Mouse (Mus musculus): ENCODE results near the gene Camsap3. TPM values are rescaled to one million over a fixed set of nuclear protein-coding genes. Genes with fewer than 3 reads are reported as not detected.
A peak's percentile ranks its signal among the peaks of the same experiment; 100 is the strongest.

Camsap3 gene
- polyA plus RNA-seq, 1 experiment from 2014 or later = 5.1 TPM

- WGBS = 95% methylated on average over 16 of the region's 16 CpGs
- Histone ChIP-seq H3K4me3 (ENCODE audit: low read depth, low read length) (no peak overlapping the region), H3K4me1 (ENCODE audit: control insufficient read depth, insufficient read depth, low read length) (no peaks in the 10 kb centered on the region), H3K27me3 (ENCODE audit: control insufficient read depth, insufficient read depth, low read length) (no peaks in the 10 kb centered on the region), H3K27ac (replicated peaks; ENCODE audit: low read depth, low read length) (no peak overlapping the region), H3K36me3 (replicated peaks; ENCODE audit: control insufficient read depth, insufficient read depth, low read depth, low read length) (peaks cover 5% of the 10 kb centered on the region), H3K9me3 (replicated peaks; ENCODE audit: control insufficient read depth, low read length) (no peaks in the 10 kb centered on the region), H3K9ac (replicated peaks; ENCODE audit: low read length) (no peak overlapping the region), H3K4me2 (ENCODE audit: low read depth, low read length) (no peak overlapping the region)
- DNase-seq (ENCODE audit: low spot score) (no peak), ATAC-seq (replicated peaks; ENCODE audit: insufficient number of reproducible peaks, low FRiP score, low TSS enrichment, low read depth) (no peak)
Observed at GRCm38 (mm10) chr8:3606593-3606992, 19.5 kb downstream of the Camsap3 start.

- Histone ChIP-seq H3K9me3 (replicated peaks; ENCODE audit: control insufficient read depth, low read length) (no peaks in the 10 kb centered on the region), H3K4me1 (ENCODE audit: control insufficient read depth, insufficient read depth, low read length) (no peaks in the 10 kb centered on the region), H3K36me3 (replicated peaks; ENCODE audit: control insufficient read depth, insufficient read depth, low read depth, low read length) (peaks cover 10% of the 10 kb centered on the region), H3K27ac (replicated peaks; ENCODE audit: low read depth, low read length) (no peak overlapping the region), H3K4me3 (ENCODE audit: low read depth, low read length) (no peak overlapping the region), H3K4me2 (ENCODE audit: low read depth, low read length) (no peak overlapping the region), H3K27me3 (ENCODE audit: control insufficient read depth, insufficient read depth, low read length) (no peaks in the 10 kb centered on the region), H3K9ac (replicated peaks; ENCODE audit: low read length) (no peak overlapping the region)
- WGBS = 92% methylated on average over 7 of the region's 7 CpGs
- DNase-seq (ENCODE audit: low spot score) (no peak), ATAC-seq (replicated peaks; ENCODE audit: insufficient number of reproducible peaks, low FRiP score, low TSS enrichment, low read depth) (no peak)
Observed at GRCm38 (mm10) chr8:3607822-3608221, 20.7 kb downstream of the Camsap3 start.

GRCm38 (mm10) chr8:3609046-3609815, 22.1 kb downstream of the Camsap3 start:
- Histone ChIP-seq H3K27ac (replicated peaks; ENCODE audit: low read depth, low read length) (no peak overlapping the region), H3K4me3 (ENCODE audit: low read depth, low read length) (no peak overlapping the region), H3K9ac (replicated peaks; ENCODE audit: low read length) (no peak overlapping the region), H3K9me3 (replicated peaks; ENCODE audit: control insufficient read depth, low read length) (no peaks in the 10 kb centered on the region), H3K4me1 (ENCODE audit: control insufficient read depth, insufficient read depth, low read length) (no peaks in the 10 kb centered on the region), H3K36me3 (replicated peaks; ENCODE audit: control insufficient read depth, insufficient read depth, low read depth, low read length) (peaks cover 18% of the 10 kb centered on the region), H3K27me3 (ENCODE audit: control insufficient read depth, insufficient read depth, low read length) (no peaks in the 10 kb centered on the region), H3K4me2 (ENCODE audit: low read depth, low read length) (no peak overlapping the region)
- no peak for DNase-seq (ENCODE audit: low spot score)
- WGBS = 85% methylated on average over 12 of the region's 12 CpGs
- no peak for ATAC-seq (replicated peaks; ENCODE audit: insufficient number of reproducible peaks, low FRiP score, low TSS enrichment, low read depth)

GRCm38 (mm10) chr8:3609816-3610150, 22.7 kb downstream of the Camsap3 start:
- Histone ChIP-seq H3K9me3 (replicated peaks; ENCODE audit: control insufficient read depth, low read length) (no peaks in the 10 kb centered on the region), H3K9ac (replicated peaks; ENCODE audit: low read length) (no peak overlapping the region), H3K4me2 (ENCODE audit: low read depth, low read length) (no peak overlapping the region), H3K4me3 (ENCODE audit: low read depth, low read length) (no peak overlapping the region), H3K27me3 (ENCODE audit: control insufficient read depth, insufficient read depth, low read length) (no peaks in the 10 kb centered on the region), H3K27ac (replicated peaks; ENCODE audit: low read depth, low read length) (no peak overlapping the region), H3K4me1 (ENCODE audit: control insufficient read depth, insufficient read depth, low read length) (no peaks in the 10 kb centered on the region), H3K36me3 (replicated peaks; ENCODE audit: control insufficient read depth, insufficient read depth, low read depth, low read length) (peaks cover 18% of the 10 kb centered on the region)
- DNase-seq (ENCODE audit: low spot score) (no peak), ATAC-seq (replicated peaks; ENCODE audit: insufficient number of reproducible peaks, low FRiP score, low TSS enrichment, low read depth) (no peak)
- 60% methylated on average over 6 of the region's 6 CpGs for WGBS

- no peaks in the 10 kb centered on the region for H3K4me1 ChIP-seq (ENCODE audit: control insufficient read depth, insufficient read depth, low read length)
- ATAC-seq (replicated peaks; ENCODE audit: insufficient number of reproducible peaks, low FRiP score, low TSS enrichment, low read depth) = peak; percentile 97
- DNase-seq (ENCODE audit: low spot score) = peak; percentile 100
- no peak within 1 kb of the TSS for H3K27ac ChIP-seq (replicated peaks; ENCODE audit: low read depth, low read length)
- peak within 1 kb of the TSS; percentile 76 for H3K4me2 ChIP-seq (ENCODE audit: low read depth, low read length)
- WGBS = under 1% methylated on average over 37 of the region's 37 CpGs
- no peaks in the 10 kb centered on the region for H3K27me3 ChIP-seq (ENCODE audit: control insufficient read depth, insufficient read depth, low read length)
- H3K36me3 ChIP-seq (replicated peaks; ENCODE audit: control insufficient read depth, insufficient read depth, low read depth, low read length) = no peaks in the 10 kb centered on the region; the same call in 1 of the 2 replicates
- H3K4me3 ChIP-seq (ENCODE audit: low read depth, low read length) = peak within 1 kb of the TSS; percentile 84
- no peaks in the 10 kb centered on the region for H3K9me3 ChIP-seq (replicated peaks; ENCODE audit: control insufficient read depth, low read length)
- H3K9ac ChIP-seq (replicated peaks; ENCODE audit: low read length) = peak within 1 kb of the TSS; percentile 63
Observed at GRCm38 (mm10) chr8:3621199-3621970, 34.3 kb downstream of the Camsap3 start, which contains the start of the genes Xab2 and Pet100. Gene Xab2 (minus strand): TSS chr8:3621316. Gene Pet100 (plus strand): TSS chr8:3621548.

- no peaks in the 10 kb centered on the region for H3K27me3 ChIP-seq (ENCODE audit: control insufficient read depth, insufficient read depth, low read length)
Observed at GRCm38 (mm10) chr8:3622119-3622518, 35.0 kb downstream of the Camsap3 start.

GRCm38 (mm10) chr8:3625445-3625844, 38.4 kb downstream of the Camsap3 start, which contains the start of gene Pcp2:
Gene Pcp2 (minus strand): TSS chr8:3625545.
- H3K27me3 ChIP-seq (ENCODE audit: control insufficient read depth, insufficient read depth, low read length) = no peaks in the 10 kb centered on the region
- ATAC-seq (replicated peaks; ENCODE audit: insufficient number of reproducible peaks, low FRiP score, low TSS enrichment, low read depth) = no peak
- H3K4me3 ChIP-seq (ENCODE audit: low read depth, low read length) = no peak within 1 kb of the TSS
- no peaks in the 10 kb centered on the region for H3K36me3 ChIP-seq (replicated peaks; ENCODE audit: control insufficient read depth, insufficient read depth, low read depth, low read length)
- H3K9me3 ChIP-seq (replicated peaks; ENCODE audit: control insufficient read depth, low read length) = no peaks in the 10 kb centered on the region
- no peak for DNase-seq (ENCODE audit: low spot score)
- H3K27ac ChIP-seq (replicated peaks; ENCODE audit: low read depth, low read length) = no peak within 1 kb of the TSS
- H3K4me1 ChIP-seq (ENCODE audit: control insufficient read depth, insufficient read depth, low read length) = no peaks in the 10 kb centered on the region
- peak within 1 kb of the TSS; percentile 15; the same call in 1 of the 2 replicates for H3K9ac ChIP-seq (replicated peaks; ENCODE audit: low read length)
- no peak within 1 kb of the TSS for H3K4me2 ChIP-seq (ENCODE audit: low read depth, low read length)
- 61% methylated on average over 1 of the region's 1 CpGs for WGBS

More at GRCm38 (mm10) chr8:3622119-3622518, 35.0 kb downstream of the Camsap3 start:
- DNase-seq (ENCODE audit: low spot score) = no peak
- H3K9me3 ChIP-seq (replicated peaks; ENCODE audit: control insufficient read depth, low read length) = no peaks in the 10 kb centered on the region
- no peaks in the 10 kb centered on the region for H3K4me1 ChIP-seq (ENCODE audit: control insufficient read depth, insufficient read depth, low read length)
- 67% methylated on average over 8 of the region's 8 CpGs for WGBS
- H3K4me2 ChIP-seq (ENCODE audit: low read depth, low read length) = no peak overlapping the region; the same call in 1 of the 2 replicates
- peak overlapping the region; percentile 84 for H3K4me3 ChIP-seq (ENCODE audit: low read depth, low read length)
- no peaks in the 10 kb centered on the region for H3K36me3 ChIP-seq (replicated peaks; ENCODE audit: control insufficient read depth, insufficient read depth, low read depth, low read length)
- H3K27ac ChIP-seq (replicated peaks; ENCODE audit: low read depth, low read length) = no peak overlapping the region
- H3K9ac ChIP-seq (replicated peaks; ENCODE audit: low read length) = 0 out of 2 replicates have a peak overlapping the region, but pooled peaks have one; percentile 23
- no peak for ATAC-seq (replicated peaks; ENCODE audit: insufficient number of reproducible peaks, low FRiP score, low TSS enrichment, low read depth)

- ATAC-seq (replicated peaks; ENCODE audit: insufficient number of reproducible peaks, low FRiP score, low TSS enrichment, low read depth) (no peak), DNase-seq (ENCODE audit: low spot score) (no peak)
- no peaks in the 10 kb centered on the region for H3K36me3 ChIP-seq (replicated peaks; ENCODE audit: control insufficient read depth, insufficient read depth, low read depth, low read length)
- no peak overlapping the region for H3K4me3 ChIP-seq (ENCODE audit: low read depth, low read length)
- WGBS = 60% methylated on average over 5 of the region's 5 CpGs
- H3K9ac ChIP-seq (replicated peaks; ENCODE audit: low read length) = no peak overlapping the region
- no peaks in the 10 kb centered on the region for H3K4me1 ChIP-seq (ENCODE audit: control insufficient read depth, insufficient read depth, low read length)
- no peak overlapping the region for H3K27ac ChIP-seq (replicated peaks; ENCODE audit: low read depth, low read length)
- no peak overlapping the region for H3K4me2 ChIP-seq (ENCODE audit: low read depth, low read length)
- peaks cover 2% of the 10 kb centered on the region; the same call in 1 of the 2 replicates for H3K27me3 ChIP-seq (ENCODE audit: control insufficient read depth, insufficient read depth, low read length)
- no peaks in the 10 kb centered on the region for H3K9me3 ChIP-seq (replicated peaks; ENCODE audit: control insufficient read depth, low read length)
Observed at GRCm38 (mm10) chr8:3626971-3627370, 39.9 kb downstream of the Camsap3 start.

Data from embryonic facial prominence, embryonic 11.5 days (tissue).